Comparison of ENCODE assay signal across 20 mouse cellular contexts in the genomic region with DNA sequence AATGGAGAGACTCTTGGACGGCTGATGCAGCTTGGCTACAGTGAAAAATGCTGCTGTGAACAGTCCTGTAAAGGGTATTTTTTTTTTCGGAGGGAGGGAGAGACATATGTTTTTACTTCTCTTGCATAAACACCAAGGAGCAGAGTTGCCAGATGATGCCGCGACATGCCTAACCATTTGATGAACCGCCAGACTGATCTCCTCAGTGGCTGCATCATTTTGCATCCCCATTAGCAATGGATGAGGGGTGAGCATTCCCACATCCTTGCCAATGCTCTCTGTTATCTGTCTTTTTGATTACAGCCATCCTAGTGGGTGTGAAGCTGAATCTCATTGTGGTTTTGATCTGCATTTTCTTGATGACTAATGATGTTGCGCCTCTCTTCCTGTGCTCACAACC.
"Had no signal": no experiment of that assay in that cellular context is flagged by ENCODE, and none has a peak within 500 bp of the region (broad histone marks: within the 10 kb centered on the region; RNA-seq: fewer than 3 reads in every experiment).

No protein-coding gene starts in this region.

- H3K36me3 ChIP-seq: limb, embryonic 10.5 days; limb, embryonic 13.5 days; liver, embryonic 12.5 days; liver, embryonic 15.5 days; midbrain, embryonic 12.5 days; midbrain, embryonic 15.5 days; neural tube, embryonic 12.5 days; neural tube, embryonic 15.5 days had no signal

- H3K4me3 ChIP-seq: layer of hippocampus, adult 2 months; limb, embryonic 10.5 days; limb, embryonic 13.5 days; liver, embryonic 12.5 days; liver, embryonic 15.5 days; midbrain, embryonic 12.5 days; midbrain, embryonic 15.5 days; neural tube, embryonic 12.5 days; neural tube, embryonic 15.5 days had no signal

- H3K9ac ChIP-seq: limb, embryonic 13.5 days; liver, embryonic 12.5 days; liver, embryonic 15.5 days; midbrain, embryonic 12.5 days; midbrain, embryonic 15.5 days; neural tube, embryonic 12.5 days; neural tube, embryonic 15.5 days had no signal

- H3K27me3 ChIP-seq: limb, embryonic 13.5 days; liver, embryonic 12.5 days; liver, embryonic 15.5 days; midbrain, embryonic 12.5 days; midbrain, embryonic 15.5 days; neural tube, embryonic 12.5 days; neural tube, embryonic 15.5 days had no signal

- H3K9me3 ChIP-seq: limb, embryonic 10.5 days; limb, embryonic 13.5 days; liver, embryonic 12.5 days; liver, embryonic 15.5 days; midbrain, embryonic 12.5 days; midbrain, embryonic 15.5 days; neural tube, embryonic 12.5 days; neural tube, embryonic 15.5 days had no signal

- H3K4me2 ChIP-seq: limb, embryonic 13.5 days; liver, embryonic 12.5 days; liver, embryonic 15.5 days; midbrain, embryonic 12.5 days; midbrain, embryonic 15.5 days; neural tube, embryonic 12.5 days; neural tube, embryonic 15.5 days had no signal

- ATAC-seq: liver, embryonic 12.5 days; midbrain, embryonic 15.5 days had no signal

- DNase-seq: kidney, adult 9 months; kidney, postnatal 25 days; layer of hippocampus, adult 9-11 months; layer of hippocampus, postnatal 36 days; liver; lung, adult 18-20 months; retina, postnatal 1 day; right cerebral cortex, postnatal 25 days; thymus, adult 18-20 months; thymus, postnatal 36 days had no signal

- H3K27ac ChIP-seq: layer of hippocampus, adult 2 months; limb, embryonic 10.5 days; limb, embryonic 13.5 days; liver, embryonic 12.5 days; liver, embryonic 15.5 days; macrophage; midbrain, embryonic 12.5 days; midbrain, embryonic 15.5 days; neural tube, embryonic 12.5 days; neural tube, embryonic 15.5 days had no signal

- H3K4me1 ChIP-seq: limb, embryonic 10.5 days; limb, embryonic 13.5 days; liver, embryonic 12.5 days; liver, embryonic 15.5 days; midbrain, embryonic 12.5 days; midbrain, embryonic 15.5 days; neural tube, embryonic 12.5 days had no signal
